Mouse (Mus musculus): ENCODE data around the gene Eme2.

Eme2 gene

DNA sequence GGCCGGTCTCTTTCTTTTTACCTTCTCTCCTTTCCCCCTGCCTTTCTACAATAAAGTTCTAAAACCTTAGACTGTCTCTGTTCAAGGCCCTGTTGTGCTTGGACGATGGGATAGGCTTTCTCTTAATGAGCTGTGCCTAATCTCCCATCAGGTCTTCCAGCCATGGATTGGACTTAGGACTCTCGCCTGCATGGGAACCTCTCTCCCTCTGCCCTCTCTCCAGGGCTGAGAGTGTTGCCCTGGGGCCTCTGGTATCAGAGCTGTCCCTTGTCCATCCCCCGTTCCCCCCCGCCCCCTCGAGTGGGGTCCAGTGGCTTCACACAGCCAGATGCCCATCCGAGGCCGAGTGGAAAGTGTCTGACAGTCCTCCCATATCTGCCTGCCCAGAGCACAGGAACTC is 19.9 kb downstream of the Eme2 start:
- DNase-seq (ENCODE audit: low spot score in 2 of 2) = no peak

DNA sequence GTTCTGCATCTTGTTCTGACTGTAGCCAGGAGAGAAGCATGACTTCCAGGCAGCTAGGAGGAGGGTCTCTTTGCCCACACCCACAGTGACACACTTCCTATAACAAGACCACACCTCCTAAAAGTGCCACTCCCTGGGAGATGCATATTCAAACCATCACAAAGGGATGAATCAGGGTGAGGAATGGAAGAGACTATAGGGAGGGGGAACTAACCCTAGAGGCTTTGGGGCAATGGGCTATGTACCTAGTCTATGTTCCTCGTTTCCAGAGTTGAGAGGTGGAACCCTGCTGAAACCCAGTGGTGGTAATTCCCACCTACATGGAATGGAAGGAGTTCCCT is 20.5 kb downstream of the Eme2 start:
- DNase-seq (ENCODE audit: low spot score in 2 of 2) = no peak

DNA sequence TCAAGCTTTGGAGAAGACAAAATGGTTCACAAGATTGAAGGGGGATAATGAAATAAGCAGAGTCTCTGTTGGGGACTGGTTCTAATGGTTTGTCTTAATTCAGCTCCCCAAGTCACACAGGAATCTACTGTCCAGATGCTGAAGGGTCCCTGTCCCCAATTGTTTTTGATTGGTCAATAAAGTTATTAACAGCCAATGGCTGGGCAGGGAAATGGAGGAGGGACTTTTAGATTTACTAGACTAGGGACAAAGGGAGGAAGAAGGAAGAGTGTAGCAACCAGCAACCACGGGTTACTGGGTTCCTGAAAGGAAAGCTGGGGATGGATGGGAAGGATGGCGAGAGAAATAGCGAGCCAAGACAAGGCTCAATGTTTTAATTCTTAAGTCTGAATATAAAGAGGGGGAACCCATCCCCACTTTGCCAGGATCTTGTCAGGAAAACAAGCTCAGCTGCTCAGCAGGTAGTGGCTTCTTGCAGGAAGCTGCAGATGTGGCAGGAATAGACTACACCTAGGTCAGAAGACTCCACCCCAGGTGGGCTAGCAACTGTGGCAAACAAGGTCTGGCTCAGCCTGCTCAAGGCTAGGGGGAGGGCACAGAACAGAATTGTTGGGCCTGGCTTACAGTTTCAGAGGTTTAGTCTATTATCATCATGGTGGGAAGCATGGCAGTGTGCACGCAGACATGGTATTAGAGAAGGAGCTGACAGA is 21.0 kb downstream of the Eme2 start:
- DNase-seq (ENCODE audit: low spot score in 2 of 2) = no peak

DNA sequence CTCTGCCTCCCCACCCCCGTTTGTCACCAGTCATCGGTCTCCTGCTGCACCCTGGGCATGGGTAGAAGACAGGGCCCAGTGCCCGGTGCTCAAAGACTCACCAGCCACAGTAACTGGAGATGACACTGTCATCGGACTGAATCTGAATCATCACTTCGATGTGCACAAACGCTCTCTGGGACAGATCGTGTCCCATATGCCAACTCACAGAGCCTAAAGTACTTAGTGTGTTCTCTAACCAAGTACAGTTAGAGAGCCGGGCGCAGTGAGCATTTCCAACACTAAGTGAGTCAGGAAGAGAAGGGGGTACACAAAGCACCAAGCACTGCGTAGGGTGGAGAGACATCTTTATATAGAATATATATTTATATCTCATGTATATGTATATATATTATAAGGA is 27.0 kb downstream of the Eme2 start:
- no peak for DNase-seq (ENCODE audit: low spot score in 2 of 2)

DNA sequence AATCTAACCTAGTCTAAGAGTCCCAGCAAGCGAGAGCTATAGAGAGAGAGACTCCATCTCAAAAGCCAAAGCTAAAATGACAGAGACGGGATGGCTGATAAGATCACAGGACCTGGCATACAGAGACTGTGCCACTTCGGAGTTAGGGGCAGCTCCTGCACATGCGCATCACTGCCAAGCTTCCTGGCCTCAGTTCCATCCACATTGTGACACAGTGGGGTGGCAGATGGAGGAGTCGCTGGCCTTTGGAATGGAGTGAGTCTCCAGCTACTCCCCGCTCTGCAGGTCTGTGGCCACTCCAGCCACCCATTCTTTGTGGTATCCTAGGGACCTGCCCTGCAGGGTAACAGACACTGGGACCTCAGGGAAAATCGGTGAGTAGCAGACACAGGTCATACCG is 29.1 kb downstream of the Eme2 start, which contains the start of gene Igfals:
TSS of gene Igfals (plus strand) at position 222 of the 400 bp plus-strand sequence.
- DNase-seq (ENCODE audit: low spot score in 2 of 2) = no peak

GRCm38 (mm10) chr17:24861785-24862184 is 33.1 kb downstream of the Eme2 start:
- no peak for DNase-seq (ENCODE audit: low spot score in 2 of 2)

GRCm38 (mm10) chr17:24860076-24860475 is 34.8 kb downstream of the Eme2 start:
- no peak for DNase-seq (ENCODE audit: low spot score in 2 of 2)

DNA sequence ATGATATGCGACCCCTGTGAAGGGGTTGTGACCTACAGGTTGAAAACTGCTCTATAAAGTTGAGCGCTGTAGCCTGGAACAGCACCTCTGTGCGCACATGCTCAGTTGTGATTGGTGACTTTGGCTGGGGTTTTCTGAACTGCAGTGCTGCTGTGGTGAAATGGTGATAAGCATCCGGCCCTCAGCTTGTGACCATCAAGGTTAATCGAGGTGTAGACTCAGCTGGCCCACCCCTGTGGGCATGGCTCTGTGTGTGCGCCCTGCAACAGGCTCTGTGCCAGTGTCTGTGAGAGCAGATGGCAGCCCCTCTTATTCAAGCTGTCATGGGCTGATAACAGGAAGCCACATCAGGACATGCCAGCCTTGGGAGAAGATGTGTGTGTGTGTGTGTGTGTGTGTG is 35.9 kb downstream of the Eme2 start:
- no peak for DNase-seq (ENCODE audit: low spot score in 2 of 2)

DNA sequence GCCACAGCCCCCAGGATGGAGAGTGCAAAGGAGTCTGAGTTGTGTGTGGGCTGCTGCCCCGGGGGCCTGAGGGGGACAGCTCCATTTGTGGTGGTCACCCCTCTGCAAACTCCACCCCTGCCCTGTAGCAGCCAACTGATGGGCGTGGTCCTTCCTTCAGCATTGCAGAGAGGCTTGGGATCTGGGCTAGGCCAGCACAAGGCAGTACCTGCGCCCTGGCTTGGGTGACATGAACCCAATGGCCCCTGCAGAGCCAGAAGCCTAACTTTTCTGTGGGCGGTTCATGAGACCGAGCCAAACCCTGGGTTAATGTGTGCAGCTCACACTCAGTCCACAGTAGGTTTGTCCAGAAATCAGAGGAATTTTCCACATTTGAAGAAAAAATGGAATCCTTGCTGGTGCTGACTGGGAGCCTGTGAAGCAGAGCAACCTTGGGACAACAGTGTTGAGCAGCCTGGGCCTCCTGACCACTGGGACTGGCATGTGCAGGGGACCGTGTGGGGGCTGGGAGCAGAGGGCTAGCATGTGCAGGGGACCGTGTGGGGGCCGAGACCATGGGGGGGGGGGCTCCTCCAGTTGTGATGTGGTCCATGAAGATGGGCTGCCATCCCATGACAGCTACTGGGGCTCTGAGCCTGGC is 36.9 kb downstream of the Eme2 start:
- no peak for DNase-seq (ENCODE audit: low spot score in 2 of 2)

DNA sequence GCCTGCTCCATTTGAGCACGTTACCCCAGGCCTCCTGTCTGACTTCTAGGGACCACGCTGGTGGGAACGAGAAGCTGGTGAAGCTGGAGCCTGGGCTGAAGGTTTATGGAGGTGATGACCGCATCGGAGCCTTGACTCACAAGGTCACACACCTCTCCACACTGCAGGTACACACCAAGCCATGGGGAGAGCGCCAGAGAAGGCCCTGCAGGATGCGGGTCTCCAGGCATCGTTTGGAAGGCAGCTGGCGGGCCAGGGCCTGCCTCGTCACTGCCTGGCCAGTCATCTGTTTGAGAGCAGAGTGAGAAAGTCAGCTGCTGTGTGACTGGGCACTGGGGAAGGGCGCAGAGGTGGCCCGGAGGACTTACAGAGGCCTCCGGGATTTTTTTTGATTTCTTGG is 38.3 kb downstream of the Eme2 start:
- no peak for DNase-seq (ENCODE audit: low spot score in 2 of 2)

DNA sequence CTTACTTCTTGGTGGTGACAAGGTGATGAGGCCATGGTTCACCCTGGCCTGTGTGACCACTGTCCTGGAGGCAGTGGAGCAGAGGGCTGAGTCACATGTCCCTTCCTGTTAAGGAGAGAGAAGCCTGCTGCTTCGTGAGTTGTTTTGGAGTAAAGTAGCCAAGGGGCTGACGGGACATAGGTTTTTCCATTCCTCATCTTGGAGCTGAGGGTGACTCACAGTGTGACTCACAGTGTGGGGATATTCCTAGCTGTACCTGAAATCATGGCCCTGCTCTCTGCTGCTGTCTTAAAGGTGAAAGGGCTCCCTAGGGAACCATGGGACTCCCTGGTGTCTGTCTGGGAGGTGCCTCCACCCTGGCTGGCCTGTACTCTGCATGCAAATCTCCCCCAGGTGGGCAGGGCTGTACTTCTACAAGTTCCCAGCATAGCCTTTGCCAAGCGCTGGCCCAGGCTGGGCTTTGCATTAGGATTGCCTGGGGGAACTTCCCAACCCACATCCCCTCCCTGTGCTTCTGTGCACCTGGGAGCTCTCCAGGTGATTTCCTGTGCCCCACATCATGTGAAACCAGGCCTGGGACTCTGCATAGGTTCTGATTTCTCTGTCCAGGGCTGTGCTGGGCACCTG is 38.9 kb downstream of the Eme2 start:
- no peak for DNase-seq (ENCODE audit: low spot score in 2 of 2)

DNA sequence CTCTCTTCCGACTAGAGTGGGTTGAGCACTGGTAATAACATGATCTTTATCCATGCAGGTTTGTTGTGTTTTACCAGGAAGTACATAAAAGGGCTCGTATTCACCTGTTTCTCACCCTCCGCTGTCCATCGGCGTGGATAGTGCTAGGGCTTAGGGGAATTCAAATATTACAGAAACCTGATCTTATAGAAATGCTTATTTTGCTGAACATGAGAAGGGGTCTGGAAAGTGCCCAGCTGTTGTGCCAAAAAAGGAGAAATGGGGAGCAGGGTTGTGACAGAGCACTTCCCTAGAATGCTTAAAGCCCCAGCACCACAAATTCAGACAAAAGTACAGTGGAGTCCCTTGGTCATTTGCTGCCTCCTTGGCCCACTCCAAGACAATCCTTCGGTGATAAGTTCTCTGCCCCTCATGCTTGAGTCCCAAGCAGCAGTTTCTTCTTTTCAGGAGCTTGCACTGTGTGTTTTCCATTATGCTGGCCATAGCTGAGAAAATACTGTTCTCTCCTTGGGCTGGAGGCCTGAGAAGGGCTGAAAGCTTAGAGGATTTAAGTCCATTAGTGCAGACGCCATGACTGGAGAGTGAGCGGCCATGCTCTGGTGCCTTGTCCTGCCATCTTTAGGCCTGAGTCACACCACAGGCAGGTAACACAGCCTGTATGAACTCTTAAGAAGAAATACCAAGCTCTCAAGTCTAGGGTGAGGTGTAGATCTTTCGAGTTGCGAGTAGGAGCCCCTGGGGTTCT is 43.3 kb downstream of the Eme2 start:
- no peak for DNase-seq (ENCODE audit: low spot score in 2 of 2)

- DNase-seq (ENCODE audit: low spot score in 2 of 2) = no peak
Observed at GRCm38 (mm10) chr17:24850773-24851127, 44.1 kb downstream of the Eme2 start.

DNA sequence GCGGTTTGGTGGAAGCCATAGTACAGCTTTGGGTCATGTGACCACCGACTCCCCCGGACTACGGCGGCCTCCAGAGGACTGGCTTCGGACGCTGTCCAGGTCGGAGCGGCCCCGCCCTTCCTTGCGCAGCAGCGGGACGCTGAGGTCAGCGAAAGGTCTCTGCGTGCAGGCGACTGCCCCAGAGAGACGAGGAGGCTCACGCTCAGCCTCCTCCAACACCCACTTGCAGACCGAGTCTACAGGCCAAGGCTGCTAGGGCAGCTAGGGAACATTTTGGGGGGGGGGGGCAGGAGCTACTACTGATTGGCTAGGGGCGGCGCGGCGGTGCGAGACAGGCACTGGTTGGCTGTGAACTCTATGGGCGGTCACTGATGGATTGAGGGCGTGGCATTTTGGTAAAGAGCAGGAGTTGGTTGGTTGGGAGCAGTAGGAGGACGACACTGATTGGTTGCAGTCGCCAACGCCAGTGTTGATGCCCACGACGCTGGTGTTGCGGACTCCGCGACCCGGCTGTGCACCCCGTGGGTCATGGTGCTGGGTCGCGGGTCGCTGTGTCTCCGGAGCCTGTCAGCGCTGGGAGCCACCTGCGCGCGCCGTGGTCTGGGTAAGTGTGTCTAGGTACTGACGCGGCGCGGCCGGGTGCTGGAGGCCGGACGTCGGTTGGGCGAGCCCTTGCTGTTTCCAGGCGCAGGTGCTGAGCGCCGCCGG is 44.7 kb downstream of the Eme2 start, which contains the start of gene Fahd1:
TSS of gene Fahd1 (minus strand) at position 300 of the 708 bp plus-strand sequence.
- DNase-seq (ENCODE audit: low spot score in 2 of 2) = peak; percentile 89 to 95

DNA sequence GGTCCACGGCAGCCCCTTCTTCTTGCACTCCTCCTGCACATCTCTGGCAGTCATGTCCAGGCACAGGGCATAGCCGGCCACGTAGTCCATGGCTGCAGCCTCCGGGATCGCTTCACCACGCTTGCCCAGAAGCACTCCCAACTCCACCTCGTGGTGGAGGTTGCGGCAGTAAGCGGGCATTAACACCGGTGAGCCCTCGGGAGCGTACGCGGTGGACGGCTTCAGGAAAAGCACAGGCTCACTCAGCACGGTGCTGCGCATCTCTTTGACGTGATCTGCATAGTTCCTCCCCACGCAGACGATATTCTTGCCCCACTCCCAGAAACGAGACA is 45.2 kb downstream of the Eme2 start:
- no peak for DNase-seq (ENCODE audit: low spot score in 2 of 2)

DNA sequence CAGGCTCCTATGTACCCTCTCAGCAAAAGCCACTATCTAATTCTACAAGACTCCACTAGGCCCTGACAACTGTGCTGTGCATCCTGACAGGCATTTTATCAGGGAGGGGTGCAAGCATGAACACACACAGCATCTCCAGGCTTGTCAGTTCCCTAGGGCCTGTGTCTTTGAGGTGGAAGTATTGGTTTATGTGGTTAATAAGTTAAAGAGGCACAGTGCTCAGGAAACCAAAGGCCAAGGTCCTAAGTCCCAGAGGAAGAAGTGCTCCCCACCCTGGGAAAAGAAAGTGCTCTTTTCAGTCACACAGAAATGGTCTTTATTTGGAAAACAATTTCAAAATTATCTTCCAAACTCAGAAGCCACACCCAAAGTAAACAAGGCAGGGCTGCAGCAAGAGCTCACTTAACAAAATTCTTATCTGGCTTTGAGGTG is 46.3 kb downstream of the Eme2 start:
- DNase-seq (ENCODE audit: low spot score in 2 of 2) = no peak

DNA sequence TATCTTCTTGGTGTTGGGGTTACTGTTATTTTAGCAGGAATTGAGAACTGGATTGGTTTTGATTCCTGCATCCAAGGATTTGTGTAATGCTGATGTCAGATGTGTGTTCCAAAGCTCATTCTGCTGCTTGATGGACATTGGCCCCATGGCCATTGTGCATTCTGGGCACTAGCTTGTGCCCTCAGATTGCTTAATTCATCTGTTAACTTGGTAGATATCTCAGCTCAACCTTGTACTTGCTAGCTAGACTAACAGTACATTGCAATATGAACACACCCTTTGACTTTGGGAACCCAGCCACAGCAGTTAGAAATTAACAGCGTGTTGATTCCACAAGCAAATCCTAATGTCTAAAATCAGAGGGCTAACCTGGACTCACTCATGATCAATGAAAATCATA is 47.5 kb downstream of the Eme2 start:
- DNase-seq (ENCODE audit: low spot score in 2 of 2) = no peak

DNA sequence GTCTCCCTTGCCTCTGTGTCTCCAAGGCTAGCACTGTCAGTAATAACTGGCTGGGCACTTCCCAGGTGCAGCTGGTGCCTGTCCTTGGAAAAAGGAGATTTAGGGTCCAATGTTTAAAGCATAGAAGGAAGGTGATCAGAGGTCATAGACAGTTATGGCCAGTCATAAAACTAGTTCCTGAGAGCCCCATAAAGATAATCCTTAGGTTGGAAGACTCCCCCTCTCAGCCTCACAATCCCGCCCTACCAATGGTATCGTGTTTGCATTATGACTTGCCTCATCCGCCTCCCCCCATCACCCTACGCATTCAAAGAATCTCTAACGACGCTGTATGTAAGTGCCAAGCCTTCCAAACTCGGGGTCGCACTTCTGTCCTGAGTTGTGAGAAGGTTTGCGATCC is 50.4 kb downstream of the Eme2 start:
- DNase-seq (ENCODE audit: low spot score in 2 of 2) = no peak

GRCm38 (mm10) chr17:24842631-24843030 is 52.3 kb downstream of the Eme2 start:
- DNase-seq (ENCODE audit: low spot score in 2 of 2) = no peak

DNA sequence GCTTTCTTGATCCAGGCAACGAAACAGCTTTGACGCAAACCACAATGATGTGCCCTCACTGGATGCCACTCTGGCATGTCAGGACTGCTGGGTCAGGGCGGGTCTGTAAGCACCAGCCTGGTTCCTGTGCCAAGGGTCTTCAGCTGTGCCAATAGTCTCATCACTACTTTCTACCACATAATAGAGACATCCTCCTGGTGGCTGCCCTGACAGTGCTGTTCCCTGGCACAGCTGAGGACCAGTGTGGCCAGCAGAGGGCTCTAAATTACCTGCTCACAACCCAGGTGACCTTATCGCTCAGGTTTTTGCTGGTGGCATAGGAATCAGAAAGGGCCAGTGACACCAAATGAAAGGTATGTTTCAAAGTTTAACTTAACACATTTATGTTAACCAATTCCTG is 53.8 kb downstream of the Eme2 start:
- peak in 1 of 2 experiments; percentile 42 for DNase-seq (ENCODE audit: low spot score in 2 of 2)

- no peak for DNase-seq (ENCODE audit: low spot score in 2 of 2)
Observed at GRCm38 (mm10) chr17:24840341-24840740, 54.5 kb downstream of the Eme2 start.

GRCm38 (mm10) chr17:24839842-24840241 is 55.0 kb downstream of the Eme2 start, which contains the start of gene Hagh:
TSS of gene Hagh (plus strand) at chr17:24840143.
- no peak for DNase-seq (ENCODE audit: low spot score in 2 of 2)

Data from thymus, postnatal 10 days (tissue).